Mouse (Mus musculus): ENCODE data around the gene Pir. TPM values are rescaled to one million over a fixed set of nuclear protein-coding genes. Genes with fewer than 3 reads are reported as not detected.

The Pir gene
- total RNA-seq, 1 experiment = 10.5 TPM

DNA sequence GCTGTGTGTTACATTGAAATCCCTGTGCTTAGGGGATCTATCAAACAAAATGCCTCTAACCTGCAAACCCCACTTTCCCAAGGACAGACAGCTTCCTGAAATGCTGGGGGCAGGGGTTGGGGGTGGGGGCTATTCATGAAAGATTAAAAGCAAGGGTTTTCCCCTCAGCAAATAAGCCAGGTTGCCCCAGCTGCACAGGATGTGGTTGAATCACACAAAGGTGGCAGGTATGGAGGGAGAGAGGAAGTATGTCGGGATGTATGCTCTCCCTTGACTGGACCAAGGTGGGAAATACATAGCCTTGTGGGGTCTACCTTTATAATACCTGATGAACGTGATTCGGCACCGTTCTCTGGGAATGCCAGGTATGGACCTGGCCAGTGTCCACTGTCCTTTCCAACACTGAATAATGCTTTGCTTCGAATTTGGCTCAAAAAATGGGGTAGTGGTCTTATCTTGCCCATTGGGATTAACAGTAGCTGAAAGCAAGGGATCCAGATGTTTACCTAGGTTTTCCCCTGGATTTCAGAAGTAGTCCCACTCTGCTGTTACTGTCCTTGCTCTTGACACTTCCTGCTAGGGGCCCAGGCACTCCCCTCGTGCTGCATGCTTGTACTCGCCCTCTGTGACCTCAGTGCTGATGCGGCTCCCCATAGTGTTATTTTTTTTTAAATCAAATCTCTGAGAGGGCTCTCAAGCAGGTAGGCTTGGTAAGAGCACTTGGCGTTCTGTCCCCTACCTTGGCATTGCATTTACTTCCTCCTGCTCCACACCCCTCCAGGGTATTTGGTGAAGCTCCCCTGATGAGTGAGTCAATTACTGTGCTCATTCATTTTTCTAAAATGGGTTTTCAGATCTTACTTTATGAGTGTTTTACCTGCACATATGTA is 137.2 kb downstream of the Pir start:
- in situ Hi-C loops (cut with MboI; ENCODE audit: low sequenced_read_pairs in 2 of 2, unreplicated experiment in 2 of 2) = no loop called here
- TF ChIP-seq HCFC1 (IDR thresholded peaks at IDR 0.05; ENCODE audit: borderline replicate concordance, insufficient read depth, low read length) = no peak
- no peak for TF ChIP-seq ZNF384 (IDR thresholded peaks at IDR 0.05; ENCODE audit: low read depth, low read length)
- TF ChIP-seq ZC3H11A (IDR thresholded peaks at IDR 0.05; ENCODE audit: borderline replicate concordance, low read depth, low read length) = no peak
- TF ChIP-seq CHD2 (IDR thresholded peaks at IDR 0.05; ENCODE audit: low read depth, low read length) = no peak
- TF ChIP-seq MAFK (IDR thresholded peaks at IDR 0.05; ENCODE audit: insufficient read depth, low read depth, low read length) = no peak
- Histone ChIP-seq H3K4me1 (ENCODE audit: control insufficient read depth in 2 of 2, insufficient read depth in 2 of 2, low read length in 2 of 2, poor library complexity in 1 of 2) (0 out of 4 replicates have a peak, but pooled peaks cover 0 to 2% of the 10 kb centered on the region in 2 experiments), H3K9me3 (ENCODE audit: control insufficient read depth, insufficient read depth, low read depth, low read length) (no peaks in the 10 kb centered on the region), H3K27ac (ENCODE audit: insufficient read depth, low read depth, low read length, poor library complexity, severe bottlenecking) (no peak overlapping the region), H3K4me3 (ENCODE audit: insufficient read depth in 1 of 2, low read depth in 1 of 2, low read length in 2 of 2, poor library complexity in 1 of 2, severe bottlenecking in 1 of 2) (no peak overlapping the region), H3K9ac (ENCODE audit: insufficient read depth, low read depth, low read length, poor library complexity, severe bottlenecking) (no peak overlapping the region), H3K36me3 (ENCODE audit: control insufficient read depth, insufficient read depth, low read length, poor library complexity, severe bottlenecking) (no peaks in the 10 kb centered on the region)
- DNase-seq (ENCODE audit: low read depth, low spot score) = no peak

DNA sequence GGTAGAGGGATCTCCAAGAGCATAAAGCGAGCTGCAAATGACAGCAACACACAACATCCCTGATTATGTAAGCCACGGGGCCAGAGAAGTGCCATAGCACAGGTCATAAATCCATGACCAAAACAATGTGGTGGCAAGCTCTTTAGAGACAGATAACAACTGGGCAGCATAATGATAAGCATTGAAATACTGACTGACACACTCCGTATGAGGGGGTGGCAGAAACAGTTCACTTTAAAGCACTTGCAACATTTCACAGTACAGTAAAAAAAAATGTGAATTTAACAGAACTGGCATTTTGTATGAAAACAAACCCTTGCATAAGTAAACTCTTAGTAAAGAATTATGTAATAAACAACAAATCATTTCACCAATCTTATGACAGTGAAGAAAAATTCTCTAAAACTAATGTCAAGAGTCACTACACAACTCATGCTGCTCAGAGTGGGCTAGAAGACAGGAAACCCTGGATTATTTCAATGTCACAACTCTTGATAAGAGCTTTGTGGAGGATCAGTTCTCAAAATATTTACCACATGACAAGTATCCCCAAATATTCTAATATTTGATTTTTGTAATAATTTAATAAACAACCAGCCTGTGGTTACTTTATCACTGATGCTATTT is 139.2 kb downstream of the Pir start:
- Histone ChIP-seq H3K9me3 (ENCODE audit: control insufficient read depth, insufficient read depth, low read depth, low read length) (no peaks in the 10 kb centered on the region), H3K27ac (ENCODE audit: insufficient read depth, low read depth, low read length, poor library complexity, severe bottlenecking) (no peak overlapping the region), H3K4me3 (ENCODE audit: insufficient read depth in 1 of 2, low read depth in 1 of 2, low read length in 2 of 2, poor library complexity in 1 of 2, severe bottlenecking in 1 of 2) (no peak overlapping the region), H3K4me1 (ENCODE audit: control insufficient read depth in 2 of 2, insufficient read depth in 2 of 2, low read length in 2 of 2, poor library complexity in 1 of 2) (0 out of 4 replicates have a peak, but pooled peaks cover 0 to 2% of the 10 kb centered on the region in 2 experiments), H3K9ac (ENCODE audit: insufficient read depth, low read depth, low read length, poor library complexity, severe bottlenecking) (no peak overlapping the region), H3K36me3 (ENCODE audit: control insufficient read depth, insufficient read depth, low read length, poor library complexity, severe bottlenecking) (no peaks in the 10 kb centered on the region)
- TF ChIP-seq ZNF384 (IDR thresholded peaks at IDR 0.05; ENCODE audit: low read depth, low read length) (no peak), ZC3H11A (IDR thresholded peaks at IDR 0.05; ENCODE audit: borderline replicate concordance, low read depth, low read length) (no peak)
- DNase-seq (ENCODE audit: low read depth, low spot score) = no peak
- in situ Hi-C loops (cut with MboI; ENCODE audit: low sequenced_read_pairs in 2 of 2, unreplicated experiment in 2 of 2) = no loop called here

DNA sequence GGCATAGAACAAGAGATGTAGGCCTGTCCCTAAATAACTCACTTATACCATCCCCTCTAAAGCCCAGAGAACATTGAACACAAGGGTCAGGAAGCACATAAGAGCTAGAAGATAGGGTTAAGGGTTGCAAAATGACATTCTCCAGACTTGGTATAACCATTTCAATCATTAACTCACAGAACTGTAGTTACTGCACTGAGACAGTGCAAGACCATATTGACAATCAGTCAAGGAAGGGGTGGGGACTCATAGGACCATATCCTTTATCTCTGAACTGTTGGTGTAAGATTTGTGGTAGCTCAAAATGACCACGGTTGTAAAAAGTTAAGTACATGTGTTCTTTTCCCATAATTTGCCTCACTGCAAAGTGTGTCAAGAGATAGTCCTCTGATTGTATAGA is 141.4 kb downstream of the Pir start:
- Histone ChIP-seq H3K36me3 (ENCODE audit: control insufficient read depth, insufficient read depth, low read length, poor library complexity, severe bottlenecking) (no peaks in the 10 kb centered on the region), H3K27ac (ENCODE audit: insufficient read depth, low read depth, low read length, poor library complexity, severe bottlenecking) (no peak overlapping the region), H3K9ac (ENCODE audit: insufficient read depth, low read depth, low read length, poor library complexity, severe bottlenecking) (no peak overlapping the region), H3K4me3 (ENCODE audit: insufficient read depth in 1 of 2, low read depth in 1 of 2, low read length in 2 of 2, poor library complexity in 1 of 2, severe bottlenecking in 1 of 2) (no peak overlapping the region), H3K9me3 (ENCODE audit: control insufficient read depth, insufficient read depth, low read depth, low read length) (no peaks in the 10 kb centered on the region), H3K4me1 (ENCODE audit: control insufficient read depth in 2 of 2, insufficient read depth in 2 of 2, low read length in 2 of 2, poor library complexity in 1 of 2) (peaks cover 0 to 2% of the 10 kb centered on the region in 2 experiments; a peak in 1 of 4 replicates)
- no peak for DNase-seq (ENCODE audit: low read depth, low spot score)
- TF ChIP-seq ZNF384 (IDR thresholded peaks at IDR 0.05; ENCODE audit: low read depth, low read length) (no peak), CHD2 (IDR thresholded peaks at IDR 0.05; ENCODE audit: low read depth, low read length) (no peak), MAFK (IDR thresholded peaks at IDR 0.05; ENCODE audit: insufficient read depth, low read depth, low read length) (no peak), HCFC1 (IDR thresholded peaks at IDR 0.05; ENCODE audit: borderline replicate concordance, insufficient read depth, low read length) (no peak)
- in situ Hi-C loops (cut with MboI; ENCODE audit: low sequenced_read_pairs in 2 of 2, unreplicated experiment in 2 of 2) = no loop called here

DNA sequence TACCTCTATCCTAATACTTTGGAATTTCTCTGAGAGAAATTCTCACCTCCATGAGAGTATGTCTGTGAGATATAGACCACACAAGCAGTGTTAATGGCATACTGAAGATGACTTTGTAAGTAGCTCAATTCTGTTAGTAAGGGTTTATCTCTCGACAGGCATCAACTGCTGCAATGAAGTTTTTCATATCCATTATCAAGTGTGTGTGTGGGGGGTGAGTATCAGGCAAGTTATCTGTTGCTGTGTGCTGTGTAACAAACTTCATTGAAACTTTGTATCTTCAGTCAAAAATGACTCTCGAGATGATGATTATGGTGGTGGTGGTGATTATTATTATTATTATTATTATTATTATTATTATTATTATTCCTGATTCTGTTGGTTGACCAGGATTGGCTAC is 147.6 kb downstream of the Pir start:
- TF ChIP-seq CHD2 (IDR thresholded peaks at IDR 0.05; ENCODE audit: low read depth, low read length) (no peak), HCFC1 (IDR thresholded peaks at IDR 0.05; ENCODE audit: borderline replicate concordance, insufficient read depth, low read length) (no peak), MAFK (IDR thresholded peaks at IDR 0.05; ENCODE audit: insufficient read depth, low read depth, low read length) (no peak), ZC3H11A (IDR thresholded peaks at IDR 0.05; ENCODE audit: borderline replicate concordance, low read depth, low read length) (no peak), ZNF384 (IDR thresholded peaks at IDR 0.05; ENCODE audit: low read depth, low read length) (no peak)
- no peak for DNase-seq (ENCODE audit: low read depth, low spot score)
- no peaks in the 10 kb centered on the region; a peak in 1 of 4 replicates for H3K4me1 ChIP-seq (ENCODE audit: control insufficient read depth in 2 of 2, insufficient read depth in 2 of 2, low read length in 2 of 2, poor library complexity in 1 of 2)
- no peak overlapping the region for H3K9ac ChIP-seq (ENCODE audit: insufficient read depth, low read depth, low read length, poor library complexity, severe bottlenecking)
- H3K4me3 ChIP-seq (ENCODE audit: insufficient read depth in 1 of 2, low read depth in 1 of 2, low read length in 2 of 2, poor library complexity in 1 of 2, severe bottlenecking in 1 of 2) = no peak overlapping the region
- no peak overlapping the region for H3K27ac ChIP-seq (ENCODE audit: insufficient read depth, low read depth, low read length, poor library complexity, severe bottlenecking)
- no peaks in the 10 kb centered on the region for H3K36me3 ChIP-seq (ENCODE audit: control insufficient read depth, insufficient read depth, low read length, poor library complexity, severe bottlenecking)
- in situ Hi-C loops (cut with MboI; ENCODE audit: low sequenced_read_pairs in 2 of 2, unreplicated experiment in 2 of 2) = no loop called here
- H3K9me3 ChIP-seq (ENCODE audit: control insufficient read depth, insufficient read depth, low read depth, low read length) = no peaks in the 10 kb centered on the region
